Mouse (Mus musculus) right cerebral cortex, postnatal 10 days (tissue): ENCODE measurements at regions not wholly inside any gene's neighbourhood (a gene's known extent, or its start where the extent isn't known, plus 50 kb on each side); places are given as distances from the start of the nearest gene placed in this dataset.

Source experiments
- DNase-seq, 2 experiments: peaks; one replicate each; pipeline ENCODE4 v3.0.0; 2021; ENCODE audit warnings: low spot score in 2 of 2

DNA sequence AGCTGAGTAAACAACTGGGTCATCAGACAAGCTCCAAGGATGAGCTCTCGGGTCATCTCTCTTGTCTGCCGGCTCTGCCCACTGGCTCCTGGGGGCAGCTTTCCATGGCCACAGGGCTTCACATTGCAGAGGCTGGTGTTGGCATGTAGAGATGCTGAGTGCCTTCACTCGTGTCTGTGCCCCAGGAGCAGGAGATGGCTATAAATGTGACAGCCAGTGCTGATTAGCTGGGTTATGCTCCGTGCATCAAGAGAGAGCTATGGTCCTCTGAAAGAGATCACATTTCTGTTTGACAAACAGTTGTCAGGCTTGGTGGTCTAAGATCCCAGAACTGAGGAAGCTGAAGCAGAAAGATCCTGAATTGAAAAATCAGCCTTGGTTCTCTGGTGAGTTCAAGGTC is 795.4 kb upstream of the Car8 start:
- DNase-seq = no peak

DNA sequence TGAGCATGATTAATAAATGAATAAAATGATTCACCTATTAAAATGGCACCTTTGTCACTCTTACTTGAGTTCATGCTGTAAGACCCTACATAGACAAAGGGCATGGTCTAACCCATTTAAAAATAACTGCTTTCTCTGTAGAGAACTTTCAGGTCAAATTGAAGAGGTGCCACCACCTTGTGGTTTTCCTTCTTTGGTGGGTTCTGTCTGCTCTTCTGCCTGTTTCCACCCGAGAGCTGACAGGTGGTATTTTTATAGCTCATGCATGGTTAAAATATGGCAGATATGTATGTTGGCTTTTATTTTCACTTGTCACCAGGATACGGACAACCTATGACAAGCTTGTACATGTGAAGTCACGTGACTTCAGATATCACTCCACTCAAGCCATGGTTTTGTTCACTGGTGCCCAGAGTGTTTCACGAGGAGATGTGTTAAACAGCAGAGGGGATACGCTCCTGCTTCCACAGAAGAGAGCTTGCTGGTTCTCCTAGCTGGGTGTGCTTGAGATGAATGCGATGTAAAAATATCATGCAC is 794.3 kb upstream of the Car8 start:
- no peak for DNase-seq

DNA sequence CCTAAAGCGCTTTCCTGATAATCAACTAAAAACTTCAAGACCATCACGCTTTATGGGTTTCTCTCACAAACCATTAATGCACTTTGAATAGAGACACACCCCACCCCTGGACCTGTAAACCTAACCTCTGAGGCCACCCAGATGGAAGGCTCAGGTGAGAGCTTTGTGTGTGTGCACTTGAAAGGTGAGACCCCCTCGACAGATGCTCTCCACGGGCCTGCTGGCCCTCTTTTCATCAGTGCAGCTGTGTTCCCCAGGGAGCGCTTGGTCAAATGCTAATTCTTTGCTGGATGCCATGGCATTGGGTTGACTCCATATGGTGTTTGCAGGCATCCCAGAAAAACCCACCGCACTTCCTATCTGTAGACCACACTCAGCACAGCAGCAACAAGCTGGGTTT is 792.8 kb upstream of the Car8 start:
- DNase-seq = no peak

DNA sequence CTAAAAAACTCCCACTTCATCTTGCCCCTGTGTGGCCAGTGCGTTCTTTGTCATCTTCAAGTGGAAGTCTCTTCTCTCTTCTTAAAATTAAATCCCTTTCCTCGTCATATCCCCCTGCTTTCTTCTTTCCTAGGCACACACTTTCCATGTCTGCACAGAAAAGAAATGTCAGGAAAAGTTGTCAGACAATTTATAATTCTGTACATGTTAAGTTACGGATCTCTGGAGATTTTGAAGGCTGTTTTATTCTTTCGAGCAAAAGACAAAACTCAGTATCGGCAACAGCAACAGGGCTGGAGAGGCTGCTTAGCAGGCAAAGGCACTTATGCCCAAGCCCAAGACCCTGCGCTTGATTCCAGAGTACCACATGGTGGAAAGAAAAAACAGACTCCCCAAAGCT is 790.1 kb upstream of the Car8 start:
- DNase-seq = no peak

- DNase-seq = peak; percentile 75 to 80
These were observed 789.6 kb upstream of the Car8 start for GRCm38 (mm10) chr4:9028475-9028874.

- peak; percentile 88 to 94 for DNase-seq
These were observed 789.1 kb upstream of the Car8 start for GRCm38 (mm10) chr4:9027798-9028404.

DNA sequence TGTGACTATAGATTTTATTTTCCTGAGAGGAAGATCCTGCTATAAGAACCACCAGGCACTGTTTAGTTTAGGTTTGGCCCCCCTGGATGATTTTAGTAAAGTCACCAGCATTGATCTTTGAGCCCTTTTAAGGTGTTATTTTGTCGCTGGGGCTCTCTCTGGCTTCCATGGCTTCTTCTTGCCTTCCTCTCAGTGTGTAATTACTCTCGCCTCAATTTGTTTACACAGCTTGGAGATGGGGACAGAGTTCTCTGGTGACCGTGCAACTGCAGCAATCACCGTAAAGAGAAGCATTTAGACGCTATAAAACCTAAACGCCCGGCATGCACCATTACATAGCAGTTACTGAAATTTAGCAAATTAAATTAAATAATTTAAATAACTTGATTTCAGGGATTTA is 788.5 kb upstream of the Car8 start:
- DNase-seq = no peak

- peak; percentile 36 to 50 for DNase-seq
These were observed 788.0 kb upstream of the Car8 start for GRCm38 (mm10) chr4:9026841-9027240.

DNA sequence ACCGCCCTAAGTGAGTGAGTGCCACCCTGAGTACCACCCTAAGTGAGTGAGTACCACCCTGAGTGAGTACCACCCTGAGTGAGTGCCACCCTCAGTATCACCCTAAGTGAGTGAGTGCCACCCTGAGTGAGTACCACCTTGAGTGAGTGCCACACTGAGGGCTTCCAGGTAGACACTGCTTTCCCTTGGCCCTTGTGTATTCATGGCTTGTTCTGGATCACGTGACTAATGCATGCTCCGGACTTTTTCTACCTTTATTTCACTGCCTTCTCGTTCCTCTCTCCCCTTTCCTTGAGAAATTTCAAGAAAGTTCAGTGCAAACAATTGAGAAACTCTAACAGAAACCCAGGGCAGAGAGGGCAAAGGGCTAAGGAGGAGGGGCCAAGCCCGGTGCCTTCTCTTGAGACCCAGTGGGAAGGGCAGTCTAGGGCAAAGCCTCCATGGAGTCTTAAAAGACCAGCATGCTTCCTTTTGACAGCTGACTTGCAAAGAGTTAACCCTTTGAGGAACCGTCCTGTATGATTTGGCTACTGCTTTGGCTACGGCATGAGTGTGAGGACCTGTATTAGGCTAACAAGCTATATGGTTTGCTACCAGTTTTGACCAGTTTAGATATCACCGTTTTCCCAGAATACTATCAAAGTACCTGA is 787.1 kb upstream of the Car8 start:
- DNase-seq = no peak

- DNase-seq = no peak
These were observed 785.5 kb upstream of the Car8 start for GRCm38 (mm10) chr4:9024216-9024925.

DNA sequence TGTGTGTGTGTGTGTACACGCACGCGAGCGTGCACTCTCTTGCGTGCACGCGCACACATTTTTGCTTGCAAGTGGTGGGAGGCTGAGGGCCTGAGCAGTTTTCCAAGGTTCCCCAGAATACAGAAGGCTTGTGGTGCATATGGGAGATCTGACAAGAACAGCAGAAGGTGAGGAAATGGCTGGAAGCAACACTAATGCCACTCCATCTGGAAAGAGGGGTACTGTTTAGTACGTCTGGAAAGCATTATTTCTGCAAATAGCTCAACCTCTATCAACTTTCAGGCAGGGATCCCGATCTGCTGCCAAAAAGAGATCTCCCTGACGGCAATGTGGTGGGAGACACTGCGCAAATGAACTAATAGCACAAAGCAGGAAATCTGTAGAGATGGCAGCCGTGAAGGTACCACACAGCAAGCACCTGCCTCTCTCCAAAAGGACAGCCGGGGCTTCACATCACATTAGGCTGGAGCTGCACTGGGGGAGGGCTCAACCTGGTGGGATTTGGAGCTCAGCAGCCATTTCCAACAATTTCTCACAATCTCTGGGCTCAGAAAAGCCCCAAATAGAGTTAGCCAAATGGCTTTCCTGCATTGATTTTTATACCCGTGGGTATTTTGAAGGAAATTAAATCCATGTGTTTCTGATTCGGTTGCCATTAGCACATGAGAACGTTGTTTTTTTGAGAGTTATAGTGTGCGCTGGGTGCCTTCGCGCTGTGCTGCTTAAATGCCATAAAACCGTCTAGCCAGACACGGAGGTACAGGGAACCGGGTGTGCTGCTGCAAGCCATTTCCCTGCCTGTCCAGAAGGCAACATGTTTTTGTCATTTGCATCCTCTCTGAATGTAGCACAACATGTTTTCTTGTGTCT is 780.6 kb upstream of the Car8 start:
- peak; percentile 35 to 40 for DNase-seq

DNA sequence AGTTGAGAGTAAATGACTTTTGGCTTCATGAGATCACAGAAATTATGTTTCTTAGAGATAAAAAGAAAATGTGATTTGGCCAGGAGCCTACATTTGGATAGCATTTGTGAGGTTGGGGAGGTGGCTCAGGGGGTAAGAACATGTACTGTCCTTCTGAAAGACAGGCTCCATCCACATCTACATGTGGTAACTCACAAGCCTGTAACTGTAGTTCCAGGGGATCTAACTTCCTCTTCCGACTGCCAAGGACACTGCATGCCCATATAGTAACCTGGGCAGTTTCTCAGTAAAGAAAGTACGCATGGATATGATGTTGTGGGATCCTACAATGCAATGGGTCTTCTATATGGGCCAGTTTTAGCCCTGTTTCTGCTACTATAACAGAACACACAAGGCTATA is 779.4 kb upstream of the Car8 start:
- DNase-seq = no peak

- no peak for DNase-seq
These were observed 777.7 kb upstream of the Car8 start for GRCm38 (mm10) chr4:9016504-9017040.

DNA sequence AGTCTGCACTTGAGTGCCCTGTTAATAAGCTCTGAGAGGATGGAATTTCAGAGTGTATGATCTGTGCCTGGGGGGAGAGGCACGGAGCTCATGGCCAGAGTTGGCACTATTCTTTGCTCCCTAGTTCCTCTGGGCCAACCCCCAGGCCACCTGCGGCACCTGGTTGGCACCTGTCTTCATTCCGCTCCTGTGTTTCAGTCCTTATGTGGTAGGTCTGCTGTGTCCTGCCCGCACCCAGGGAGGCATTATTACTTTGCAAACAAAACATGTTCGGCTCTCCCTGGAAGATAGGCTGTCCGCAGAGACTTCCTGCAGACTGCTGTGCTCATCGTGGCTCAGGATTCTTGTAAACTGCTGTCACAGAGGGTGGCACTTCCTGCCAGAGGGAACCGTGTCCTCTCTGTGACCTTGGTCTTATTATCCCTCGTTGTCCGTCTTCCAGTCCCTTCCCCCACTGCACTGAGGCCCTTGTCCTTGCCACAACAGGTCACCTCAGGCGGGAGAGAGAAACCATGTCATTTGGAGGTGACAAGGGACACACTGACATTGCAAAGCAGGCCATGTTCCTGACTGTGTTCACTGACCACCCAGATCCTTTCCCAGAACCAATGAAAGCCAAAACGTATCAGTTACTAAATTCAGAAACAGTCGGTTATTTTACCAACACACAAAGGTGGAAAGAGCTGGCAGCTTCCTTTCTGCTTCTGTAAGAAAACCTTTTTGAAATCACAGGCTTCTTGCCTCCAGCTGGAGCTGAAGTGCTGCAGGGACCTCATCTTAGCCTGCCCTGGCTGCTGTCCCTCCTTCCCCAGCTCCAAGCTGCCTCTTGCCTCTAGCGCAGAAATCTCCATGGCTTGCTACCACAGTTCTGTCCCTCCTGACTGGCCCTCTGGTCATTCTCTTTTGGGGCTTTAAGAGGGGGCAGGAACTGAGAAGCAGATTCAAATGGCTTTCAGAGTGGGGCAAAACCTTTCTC is 777.0 kb upstream of the Car8 start:
- DNase-seq = no peak

GRCm38 (mm10) chr4:9014986-9015385 is 776.1 kb upstream of the Car8 start:
- DNase-seq = no peak

- DNase-seq = peak; percentile 40 to 46
These were observed 773.9 kb upstream of the Car8 start for GRCm38 (mm10) chr4:9012787-9013186.

GRCm38 (mm10) chr4:9011952-9012351 is 773.1 kb upstream of the Car8 start:
- DNase-seq = no peak

DNA sequence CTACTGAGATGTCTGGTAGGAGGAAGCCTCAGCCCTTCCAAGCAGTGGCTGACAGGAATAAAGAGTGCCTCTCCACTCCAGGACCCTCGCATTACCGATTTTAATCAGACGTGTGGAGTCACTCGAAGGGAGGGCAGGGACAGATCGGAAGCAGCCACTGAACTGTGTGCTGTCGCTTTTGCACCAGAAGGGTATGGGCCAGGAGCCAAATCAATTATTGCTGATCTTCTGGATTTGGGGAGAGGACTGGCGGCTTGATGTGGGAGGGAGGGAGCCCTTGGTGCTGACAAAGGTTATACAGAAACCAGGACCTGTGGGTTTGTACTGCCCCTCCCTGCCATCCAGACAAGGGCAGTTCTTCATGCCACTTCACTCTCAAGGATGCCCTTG is 772.3 kb upstream of the Car8 start:
- DNase-seq = peak in 1 of 2 experiments; percentile 33

GRCm38 (mm10) chr4:9010381-9011128 is 771.7 kb upstream of the Car8 start:
- DNase-seq = no peak

DNA sequence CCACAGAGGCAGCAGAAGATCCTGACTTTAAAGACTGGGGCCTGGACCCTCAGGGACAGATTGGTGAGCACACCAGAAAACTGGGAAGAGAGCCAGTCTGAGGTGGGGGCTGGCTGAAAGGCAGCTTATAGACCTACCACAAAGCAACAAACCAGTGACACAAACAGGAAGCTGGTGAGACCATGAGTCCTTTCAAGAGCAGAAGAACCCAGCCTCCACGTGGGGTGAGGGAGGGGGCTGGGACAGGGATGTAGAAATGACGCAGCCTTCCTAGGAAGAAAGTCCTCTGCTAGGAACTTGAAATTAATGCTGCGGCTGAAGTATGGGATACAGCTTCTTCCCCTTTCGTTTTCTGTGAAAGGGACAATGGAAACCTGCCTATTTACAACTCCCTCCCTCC is 770.8 kb upstream of the Car8 start:
- no peak for DNase-seq
